Mouse (Mus musculus) layer of hippocampus, adult 9-10 months (tissue): ENCODE results near the gene Ndufaf8.

Source experiments
- DNase-seq: peaks from one replicate; pipeline ENCODE4 v3.0.0; 2022; ENCODE audit warnings: low spot score

Ndufaf8 gene

GRCm38 (mm10) chr11:120136195-120136594 is 37.5 kb downstream of the Ndufaf8 start:
- no peak for DNase-seq

- DNase-seq, result peak; percentile 46
These were observed 38.3 kb downstream of the Ndufaf8 start for GRCm38 (mm10) chr11:120136796-120137624.

- no peak for DNase-seq
These were observed 38.9 kb downstream of the Ndufaf8 start for GRCm38 (mm10) chr11:120137625-120138004.

GRCm38 (mm10) chr11:120139309-120139731 is 40.6 kb downstream of the Ndufaf8 start:
- DNase-seq, result no peak

GRCm38 (mm10) chr11:120140255-120140654 is 41.5 kb downstream of the Ndufaf8 start:
- DNase-seq, result no peak

GRCm38 (mm10) chr11:120142601-120143051 is 43.9 kb downstream of the Ndufaf8 start:
- DNase-seq, result no peak

- no peak for DNase-seq
These were observed 45.2 kb downstream of the Ndufaf8 start for GRCm38 (mm10) chr11:120143708-120144497.

- DNase-seq, result no peak
These were observed 49.6 kb downstream of the Ndufaf8 start for GRCm38 (mm10) chr11:120148201-120148855.

- DNase-seq, result no peak
These were observed 50.9 kb downstream of the Ndufaf8 start for GRCm38 (mm10) chr11:120149510-120150200.
